Mouse (Mus musculus) adrenal gland, adult 8-10 months (tissue): ENCODE measurements around the gene Ampd1. TPM values are rescaled to one million over a fixed set of nuclear protein-coding genes. Genes with fewer than 3 reads are reported as not detected.

ENCODE experiments used
- DNase-seq: peaks from one replicate; pipeline ENCODE4 v3.0.0; 2022
- total RNA-seq, 4 experiments: library from RNA; stranded (reverse); gene quantifications; 2 replicates each; pipeline ENCODE4 v1.2.4; 2022

Ampd1 gene
- total RNA-seq, 4 experiments from 2014 or later, result not detected

DNA sequence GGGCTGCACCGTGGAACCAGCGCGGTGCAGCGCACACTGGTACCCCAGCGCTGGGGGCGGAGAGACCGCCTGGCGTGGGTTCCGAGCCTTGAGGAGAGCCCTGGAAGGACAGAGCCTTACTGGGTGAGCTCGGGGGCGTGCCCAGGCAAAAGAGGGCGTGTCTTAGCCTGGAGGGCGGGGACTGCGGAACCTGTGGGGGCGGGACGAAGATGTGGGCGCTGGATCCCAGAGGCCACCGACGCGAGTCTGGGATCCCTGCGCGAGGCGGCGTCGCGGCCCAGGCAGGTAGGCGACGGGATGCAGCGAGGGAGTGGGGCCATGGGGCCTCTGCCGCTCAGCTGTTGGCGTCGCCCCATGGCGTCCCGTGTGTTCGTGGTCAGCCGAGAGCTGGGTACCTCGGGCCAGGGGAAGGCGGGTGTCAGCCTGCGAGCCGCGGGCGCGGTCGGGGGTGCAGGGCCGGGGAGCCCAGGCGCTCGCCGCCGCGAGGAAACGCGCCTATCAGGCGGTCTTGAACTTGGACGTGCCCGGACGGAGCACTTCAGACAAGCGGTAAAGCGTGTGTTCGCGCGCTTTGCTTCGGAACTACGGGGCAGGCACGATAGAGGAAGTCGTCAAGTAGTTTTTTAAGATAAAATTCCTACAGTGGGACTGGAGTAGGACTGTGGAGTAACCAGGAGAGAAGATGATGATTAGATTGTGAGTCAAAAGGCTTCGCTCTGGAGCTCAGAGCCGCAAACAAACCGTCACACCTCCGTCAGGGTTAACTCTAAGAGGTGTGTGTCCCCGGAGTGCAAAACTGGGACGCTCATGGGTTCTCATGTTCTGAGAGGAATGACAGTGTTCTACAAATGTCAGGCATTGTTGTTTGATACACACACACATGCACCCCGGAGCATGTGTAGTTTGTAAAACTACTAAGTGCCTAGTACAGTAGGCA is 28.9 kb downstream of the Ampd1 start, which contains the start of gene Dennd2c:
TSS of gene Dennd2c (plus strand) at position 151 of the 937 bp plus-strand sequence.
- peak; percentile 91 for DNase-seq

DNA sequence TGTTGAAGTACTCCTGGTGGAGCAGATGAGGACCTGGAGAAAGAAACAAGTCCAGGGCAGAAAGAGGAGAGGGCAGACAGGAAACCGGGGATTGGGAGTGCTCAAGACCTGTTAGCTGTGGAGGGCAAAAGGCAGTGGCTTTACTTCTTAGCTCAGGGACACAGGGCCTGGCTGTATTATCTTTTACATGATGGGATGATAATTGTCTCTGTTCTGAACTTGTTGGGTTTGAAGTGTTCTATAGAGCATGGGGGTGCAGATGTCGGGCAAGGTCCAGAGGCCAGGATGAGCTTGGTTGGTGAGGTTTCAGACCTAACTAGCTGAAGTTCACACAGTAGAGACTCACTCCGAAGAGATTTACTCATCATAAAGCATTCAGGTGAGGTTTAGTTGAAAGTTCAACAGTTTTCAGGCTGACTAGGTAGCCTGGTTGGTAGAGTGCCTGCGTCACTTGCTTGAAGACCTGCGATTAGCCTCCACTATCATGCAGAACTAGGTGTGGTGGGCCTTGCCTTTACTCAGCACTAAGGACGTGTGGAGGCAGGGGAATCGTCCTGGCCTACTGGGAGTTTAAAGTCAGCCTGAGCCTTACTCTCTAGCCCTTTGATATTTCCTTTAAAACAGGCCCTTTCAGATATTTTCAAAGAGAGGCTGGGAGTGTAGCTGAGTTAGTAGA is 33.9 kb downstream of the Ampd1 start:
- DNase-seq, result no peak

DNA sequence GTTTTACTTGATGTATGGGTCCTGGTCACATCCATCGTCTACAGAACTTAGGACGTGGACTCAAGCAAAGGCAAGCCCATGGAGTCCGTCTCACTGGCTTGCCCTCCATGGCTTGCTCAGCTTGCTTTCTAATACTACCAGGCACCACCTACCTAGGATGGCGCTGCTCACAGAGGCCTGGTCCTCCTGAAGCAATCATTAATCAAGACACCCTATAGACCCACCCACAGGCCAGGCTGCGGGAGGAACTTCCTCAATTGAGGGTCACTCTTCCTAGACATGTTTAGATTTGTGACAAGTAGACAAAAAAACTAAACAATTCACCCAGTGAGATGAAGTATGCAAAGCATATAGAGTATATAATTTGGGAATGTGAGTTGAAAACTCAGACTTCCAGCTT is 38.4 kb downstream of the Ampd1 start:
- DNase-seq, result no peak

DNA sequence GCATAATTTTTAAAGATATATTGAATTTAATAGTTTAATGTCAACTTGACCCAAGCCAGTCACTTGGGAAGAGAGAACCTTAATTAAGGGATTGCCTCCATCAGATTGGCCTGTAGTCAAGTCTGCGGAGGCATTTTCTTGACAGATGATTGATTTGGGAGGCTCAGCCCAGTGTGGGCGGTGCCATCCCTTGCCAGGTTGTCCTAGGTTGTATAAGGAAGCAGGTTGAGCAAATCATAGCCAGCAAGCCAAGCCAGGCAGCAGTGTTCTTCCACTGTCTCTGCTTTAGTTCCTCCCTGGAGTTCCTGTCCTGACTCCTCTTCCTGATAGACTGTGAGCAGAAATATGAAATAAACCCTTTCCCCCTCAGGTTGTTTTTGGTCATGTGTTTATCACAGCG is 49.8 kb downstream of the Ampd1 start:
- no peak for DNase-seq

DNA sequence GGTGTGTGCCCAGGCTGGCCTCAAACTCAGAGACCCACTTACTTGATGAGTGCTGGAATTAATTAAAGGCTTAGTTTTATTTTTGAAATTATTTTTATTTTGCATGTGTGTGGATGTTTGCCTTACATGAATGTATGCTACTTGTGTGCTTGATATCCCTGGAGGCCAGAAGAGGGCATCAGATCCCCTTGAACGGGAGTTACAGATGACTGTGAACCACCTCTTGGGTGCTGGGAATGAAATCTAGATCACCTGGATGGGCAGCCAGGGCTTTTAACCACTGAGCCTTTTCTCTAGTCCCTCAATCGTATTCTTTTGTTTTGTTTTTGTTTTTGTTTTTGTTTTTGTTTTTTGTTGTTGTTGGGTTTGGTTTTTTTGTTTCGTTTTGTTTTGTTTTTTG is 52.3 kb downstream of the Ampd1 start:
- no peak for DNase-seq

DNA sequence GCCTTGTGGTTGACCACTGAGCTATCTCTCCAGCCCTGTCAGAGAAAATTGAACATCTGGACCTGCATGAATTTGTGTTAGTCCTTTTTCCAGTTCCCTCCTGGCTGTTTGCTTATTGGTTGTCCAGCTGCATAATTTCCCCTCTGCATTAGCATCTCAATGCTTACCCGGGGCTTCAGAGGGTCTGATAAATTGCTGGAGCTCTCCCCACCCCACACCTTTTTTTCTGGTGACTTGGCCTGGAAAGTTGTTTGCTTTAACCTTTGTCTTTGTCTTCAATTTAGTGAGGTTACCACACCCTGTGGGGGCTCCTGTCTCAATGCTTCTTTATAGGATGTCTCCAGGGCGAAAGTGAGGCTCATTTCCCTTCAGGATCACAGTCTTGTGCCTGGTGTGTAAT is 53.4 kb downstream of the Ampd1 start:
- no peak for DNase-seq

DNA sequence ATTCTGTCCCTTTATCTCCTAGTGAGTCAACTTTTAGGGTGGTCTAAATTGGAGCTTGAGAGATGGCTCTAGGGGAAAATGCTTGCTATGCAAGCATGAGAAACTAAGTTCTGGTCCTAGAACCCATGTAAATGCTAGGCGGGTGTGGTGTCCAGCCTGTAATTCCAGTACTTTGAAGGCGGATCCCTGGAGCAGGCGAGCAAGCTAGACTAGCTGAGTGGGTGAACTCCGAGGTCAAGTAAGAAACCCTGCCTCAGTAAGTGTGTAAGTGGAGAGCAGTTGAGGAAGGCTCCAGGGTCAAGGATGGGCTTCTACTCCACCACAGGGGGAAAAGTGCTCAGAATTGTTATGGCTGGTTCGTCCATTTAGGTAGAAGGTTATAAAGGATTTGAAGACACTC is 53.9 kb downstream of the Ampd1 start:
- DNase-seq, result no peak

DNA sequence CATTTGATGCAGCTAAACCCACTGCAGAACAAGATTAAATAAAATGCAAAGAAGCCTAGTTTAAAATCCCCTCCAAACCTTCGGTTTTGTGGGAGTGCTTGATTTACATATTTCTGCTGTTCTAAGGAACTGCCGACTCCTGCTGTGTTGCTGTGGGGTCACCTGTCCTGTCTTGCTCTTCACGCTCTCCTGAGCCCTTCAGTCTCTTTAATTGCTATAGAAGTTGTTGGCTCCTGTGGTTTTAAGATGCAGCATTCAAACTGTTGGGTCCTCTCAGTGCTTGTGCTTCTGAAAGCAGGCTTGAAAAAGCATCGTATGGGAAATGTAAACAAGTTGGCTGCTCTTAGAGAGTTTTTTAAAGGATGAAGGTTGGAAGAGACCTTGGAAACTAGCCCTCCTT is 54.4 kb downstream of the Ampd1 start:
- no peak for DNase-seq

DNA sequence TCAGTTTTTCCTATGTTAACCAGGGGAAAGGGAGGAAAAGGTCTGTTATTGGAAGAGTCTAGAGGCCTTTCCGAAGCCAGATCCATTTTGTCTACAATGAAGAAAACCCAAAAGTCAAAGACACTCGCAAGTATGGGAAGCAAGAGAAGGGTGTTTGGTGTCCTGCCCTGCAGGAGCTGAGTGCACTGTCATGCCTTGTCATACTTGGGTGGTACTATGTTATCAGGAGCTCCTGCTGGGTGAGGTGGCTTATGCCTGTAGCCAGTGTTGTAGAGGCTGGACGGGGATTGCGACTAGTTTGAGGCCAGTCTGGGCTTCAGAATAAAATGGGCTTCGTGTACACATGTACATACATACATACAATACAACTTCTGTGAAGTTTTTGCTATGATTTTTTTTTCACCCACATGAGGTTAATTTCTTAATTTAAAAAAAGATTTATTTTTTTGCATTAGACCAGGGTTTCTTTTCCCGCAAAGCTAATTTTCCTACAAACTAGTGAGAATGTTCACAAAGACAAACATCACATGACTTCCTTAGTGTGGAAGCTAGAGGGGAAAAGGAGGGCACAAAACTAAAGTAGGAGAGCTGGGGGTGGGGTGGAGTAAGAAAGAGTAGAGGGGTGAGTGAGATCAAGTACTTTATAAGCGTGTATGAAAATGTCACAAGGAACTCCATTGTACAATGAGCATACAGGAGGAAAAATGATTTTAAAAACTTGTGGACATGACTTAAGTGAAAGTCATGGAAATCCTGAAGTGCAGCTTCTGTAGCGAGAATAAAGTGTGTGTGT is 55.7 kb downstream of the Ampd1 start:
- no peak for DNase-seq

DNA sequence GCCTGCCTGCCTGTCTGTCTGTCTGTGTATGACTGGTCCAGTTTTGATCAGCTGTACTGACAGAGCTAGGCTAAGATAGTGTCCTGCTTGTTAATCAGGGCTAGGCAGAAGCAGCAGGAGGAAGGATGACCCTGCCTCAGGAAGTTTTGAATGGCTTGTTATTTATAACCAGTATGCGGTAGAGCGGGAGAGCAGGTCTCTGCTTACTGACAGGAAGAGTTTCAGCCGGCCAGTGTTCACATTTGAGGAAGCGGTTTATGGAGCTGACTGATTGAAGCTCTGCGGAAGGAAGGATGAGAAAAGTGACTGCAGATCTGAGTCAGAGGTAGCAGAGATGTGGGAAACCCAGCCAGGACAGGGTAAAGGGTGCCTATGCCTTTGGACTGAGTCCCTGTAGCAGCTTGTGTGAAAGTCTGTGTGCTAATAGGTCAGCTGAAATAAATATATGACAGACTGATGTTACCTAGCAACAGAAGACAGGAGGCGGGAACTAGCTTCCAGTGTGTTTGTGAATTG is 56.5 kb downstream of the Ampd1 start:
- DNase-seq, result peak; percentile 19

DNA sequence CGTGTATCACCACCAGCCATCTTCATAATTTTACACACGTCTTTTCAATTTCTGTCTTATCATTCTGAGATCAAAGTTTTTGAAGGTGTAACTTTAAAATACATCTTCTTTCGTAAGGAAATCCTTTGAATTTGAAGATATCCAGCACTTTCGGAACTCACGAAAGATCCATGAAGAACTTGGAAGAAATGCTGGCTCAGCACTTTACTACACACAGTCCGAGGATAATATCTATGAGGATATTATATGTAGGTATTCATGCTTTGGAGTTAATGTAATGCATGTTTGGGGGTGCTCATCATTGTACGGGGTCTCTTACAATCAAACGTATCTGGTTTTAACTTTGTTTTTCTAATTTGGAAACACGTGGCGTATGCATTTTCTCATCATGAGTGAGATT is 59.3 kb downstream of the Ampd1 start:
- no peak for DNase-seq

DNA sequence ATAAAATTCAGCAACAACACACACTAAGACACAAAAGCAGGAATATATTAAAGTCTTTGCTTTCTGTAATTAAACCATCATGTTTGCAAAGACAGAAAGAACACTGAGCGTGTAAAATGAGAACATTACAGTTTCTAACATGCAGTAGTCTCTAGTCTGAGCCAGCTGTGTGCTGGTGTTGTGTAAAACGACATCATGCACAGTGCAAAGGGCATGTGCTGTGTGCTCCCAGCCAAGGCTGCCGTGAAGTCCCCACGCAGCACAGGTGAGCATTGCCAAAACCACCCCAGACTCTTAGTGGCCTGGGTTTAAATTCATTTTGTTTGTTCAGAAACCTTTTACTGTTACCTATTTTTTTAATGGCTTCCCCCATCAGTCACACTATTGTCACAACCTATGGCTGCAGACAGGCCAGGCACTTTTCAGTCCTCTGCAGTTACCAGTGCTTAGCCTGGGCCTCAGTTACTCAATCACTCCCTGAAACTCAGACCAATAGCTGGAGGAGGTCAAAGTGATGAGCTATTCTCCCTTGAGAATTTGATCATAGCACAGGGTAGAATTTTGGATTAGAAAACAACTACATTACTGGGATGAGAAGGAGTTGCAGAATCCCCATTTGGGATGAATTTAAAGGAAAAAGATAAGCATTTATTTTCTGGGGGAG is 62.7 kb downstream of the Ampd1 start:
- DNase-seq, result no peak

DNA sequence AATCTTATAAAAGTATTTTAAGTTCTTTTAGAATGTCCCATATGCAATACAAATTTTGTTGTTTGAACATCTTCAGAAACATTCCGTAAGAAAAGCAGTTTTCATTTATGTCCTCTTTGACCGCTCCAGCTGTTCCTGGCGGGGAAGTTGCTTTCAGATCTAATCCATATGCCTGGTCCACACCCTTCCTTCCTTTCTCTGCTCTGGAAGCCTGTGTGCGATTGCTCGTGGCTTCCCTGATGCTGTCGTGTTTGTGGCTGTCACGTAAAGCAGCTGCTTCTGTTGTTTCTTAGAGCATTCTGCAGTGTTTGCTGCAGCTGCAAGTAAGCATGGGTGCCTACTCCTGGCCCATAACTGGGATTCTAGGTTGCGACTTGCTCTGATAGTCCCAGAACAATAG is 65.2 kb downstream of the Ampd1 start:
- DNase-seq, result no peak

DNA sequence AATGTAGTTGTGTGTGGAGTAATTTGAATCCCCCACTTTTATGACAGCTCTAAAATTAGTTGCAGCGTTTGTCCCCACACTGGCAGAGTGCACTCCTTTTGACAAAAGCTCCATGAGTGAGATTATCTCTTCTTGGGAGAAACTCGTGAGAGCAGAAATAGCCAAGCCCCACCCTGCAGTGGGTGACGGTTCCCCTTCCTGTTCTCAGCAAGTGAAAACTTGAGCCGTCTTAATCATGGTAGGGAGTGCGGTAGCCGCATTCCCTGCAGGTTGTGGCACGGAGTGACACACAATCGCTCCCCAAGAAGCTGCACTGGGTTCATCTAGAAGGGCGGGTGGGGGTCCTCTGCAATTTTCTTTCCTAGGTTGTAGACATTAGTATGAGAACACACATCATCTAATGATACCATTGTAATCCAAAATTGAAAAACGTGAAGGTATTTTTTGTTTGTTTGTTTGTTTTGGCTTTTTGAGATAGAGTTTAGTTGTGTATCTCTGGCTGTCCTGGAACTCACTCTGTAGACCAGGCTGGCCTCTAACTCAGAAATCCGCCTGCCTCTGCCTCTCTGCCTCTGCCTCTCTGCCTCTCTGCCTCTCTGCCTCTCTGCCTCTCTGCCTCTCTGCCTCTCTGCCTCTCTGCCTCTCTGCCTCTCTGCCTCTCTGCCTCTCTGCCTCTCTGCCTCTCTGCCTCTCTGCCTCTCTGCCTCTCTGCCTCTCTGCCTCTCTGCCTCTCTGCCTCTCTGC is 66.5 kb downstream of the Ampd1 start:
- DNase-seq, result peak; percentile 5

DNA sequence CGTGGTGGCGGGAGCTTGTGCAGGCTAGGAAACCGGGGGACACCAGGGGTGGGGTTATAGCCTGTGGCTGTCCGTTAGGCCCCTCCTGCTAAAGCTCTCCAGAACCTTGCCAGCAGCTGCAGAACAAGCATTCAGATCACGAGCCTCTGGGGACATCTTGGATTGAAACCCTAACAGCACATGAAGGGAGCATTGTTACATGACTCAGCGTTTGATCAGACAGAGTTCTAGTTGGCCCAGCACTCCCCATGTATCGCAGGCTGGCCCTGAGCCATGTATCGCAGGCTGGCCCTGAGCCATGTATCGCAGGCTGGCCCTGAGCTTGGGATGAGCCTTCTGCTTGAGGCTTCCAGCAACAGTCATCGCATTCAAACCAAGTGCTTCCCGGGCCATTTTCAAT is 67.5 kb downstream of the Ampd1 start:
- peak; percentile 14 for DNase-seq

DNA sequence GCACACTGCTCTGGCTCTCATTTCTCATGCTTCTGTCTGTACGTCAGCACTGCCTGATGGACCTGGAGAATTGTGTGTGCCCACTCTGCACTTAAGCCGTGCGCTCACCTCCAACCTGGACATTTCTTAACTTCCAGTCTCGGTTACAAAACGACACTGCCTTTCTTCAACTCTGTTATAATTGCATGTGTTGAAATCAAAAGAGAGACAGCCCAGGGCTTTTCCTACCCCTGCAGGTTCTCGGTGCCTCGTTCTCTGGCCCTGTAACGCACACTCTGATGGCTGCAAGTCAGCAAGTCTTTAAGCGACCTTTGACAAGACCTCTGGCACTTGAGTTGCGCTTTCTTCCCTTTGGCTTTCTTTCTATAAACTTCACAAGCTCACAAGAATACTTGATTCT is 68.6 kb downstream of the Ampd1 start:
- DNase-seq, result no peak

DNA sequence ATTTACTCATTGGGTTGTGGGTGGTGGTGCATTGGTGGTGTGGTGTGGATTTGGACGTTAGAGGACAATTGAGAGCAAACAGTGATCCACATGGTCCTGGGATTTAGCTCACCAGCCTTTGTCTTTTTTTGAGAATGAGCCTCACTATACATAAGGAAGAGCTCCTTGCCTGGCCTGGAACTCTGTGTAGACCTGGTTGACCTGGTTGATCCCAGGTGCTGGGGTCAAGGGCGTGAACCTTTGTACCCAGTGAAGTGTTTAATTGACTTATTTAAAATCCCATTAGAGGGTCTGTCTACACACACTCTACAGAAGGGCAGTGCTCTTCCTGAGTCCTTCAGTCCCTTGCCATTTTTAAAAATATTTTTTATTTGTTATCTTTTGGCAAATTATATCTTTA is 71.5 kb downstream of the Ampd1 start:
- DNase-seq, result no peak

DNA sequence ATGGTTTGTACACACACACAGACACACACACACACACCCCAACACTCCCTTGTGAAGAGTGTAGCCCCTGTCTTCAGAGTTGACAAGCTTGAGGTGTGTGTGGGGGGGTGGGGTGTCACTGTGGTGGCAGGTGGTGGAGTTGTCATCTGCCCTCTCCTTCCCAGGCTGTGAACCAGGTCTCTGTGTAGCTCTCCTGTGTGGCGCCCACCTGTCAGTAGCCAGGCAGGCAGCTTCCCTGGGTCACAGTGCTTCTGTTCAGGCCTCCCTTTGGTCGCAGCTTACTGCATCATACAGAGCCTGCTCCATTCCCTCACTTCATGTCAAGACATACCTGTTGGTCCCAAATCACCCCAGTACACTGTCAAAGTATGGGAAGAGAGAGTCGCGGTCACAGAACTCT is 72.0 kb downstream of the Ampd1 start:
- DNase-seq, result no peak

DNA sequence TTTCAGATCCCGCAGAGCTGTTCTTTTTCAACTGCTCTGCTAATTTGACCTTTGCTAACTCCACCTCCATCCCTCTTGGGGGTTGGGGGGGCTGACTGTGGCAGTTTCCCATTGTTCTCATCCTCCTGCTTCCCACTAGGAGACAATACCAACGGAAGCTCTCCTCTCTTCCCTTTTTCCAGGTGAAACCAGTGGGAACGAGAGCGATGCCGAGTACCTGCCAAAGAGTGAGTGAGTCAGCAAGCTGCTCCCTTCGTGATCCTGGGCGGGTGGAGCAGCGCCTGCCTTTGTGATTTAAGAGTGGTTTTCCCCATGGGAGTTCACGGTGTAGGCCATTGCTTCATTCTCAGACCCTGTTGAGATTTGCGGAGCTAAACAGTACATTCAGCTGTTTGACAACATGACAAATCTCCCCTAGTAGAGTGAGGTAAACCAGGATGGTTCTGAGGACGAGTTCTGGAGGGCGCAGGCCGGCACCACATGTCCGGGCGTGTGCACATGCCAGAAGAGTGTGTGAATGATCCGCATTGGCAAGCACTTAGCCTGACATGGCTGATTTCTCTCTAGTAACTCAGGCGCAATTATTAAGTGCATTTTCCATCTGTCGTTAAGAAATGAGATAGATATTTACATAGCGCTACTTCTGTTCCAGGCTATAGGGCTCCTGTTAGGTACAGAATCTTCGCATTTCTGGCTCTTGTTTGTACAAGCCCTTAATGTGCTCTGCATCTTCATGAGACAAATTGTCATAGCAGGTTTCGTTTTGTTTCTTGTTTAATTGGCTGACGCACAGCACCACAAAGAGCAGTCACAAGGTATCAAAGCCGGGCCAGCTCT is 72.7 kb downstream of the Ampd1 start:
- no peak for DNase-seq

DNA sequence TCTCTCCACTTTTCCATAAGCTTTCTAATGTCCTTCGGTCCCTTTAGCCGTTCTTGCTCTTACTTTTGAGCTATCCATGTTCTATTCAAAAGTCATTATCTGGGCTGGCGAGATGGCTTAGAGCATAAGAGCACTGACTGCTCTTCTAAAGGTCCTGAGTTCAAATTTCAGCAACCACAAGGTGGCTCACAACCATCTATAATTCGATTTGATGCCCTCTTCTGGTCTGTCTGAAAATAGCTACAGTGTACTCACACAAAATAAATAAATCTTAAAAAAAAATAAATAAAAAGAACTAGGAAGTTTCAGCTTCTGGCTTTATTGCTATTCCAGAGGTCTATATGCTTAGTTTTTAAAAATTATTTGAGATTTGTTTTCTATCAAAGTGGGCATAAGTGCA is 74.0 kb downstream of the Ampd1 start:
- DNase-seq, result no peak

DNA sequence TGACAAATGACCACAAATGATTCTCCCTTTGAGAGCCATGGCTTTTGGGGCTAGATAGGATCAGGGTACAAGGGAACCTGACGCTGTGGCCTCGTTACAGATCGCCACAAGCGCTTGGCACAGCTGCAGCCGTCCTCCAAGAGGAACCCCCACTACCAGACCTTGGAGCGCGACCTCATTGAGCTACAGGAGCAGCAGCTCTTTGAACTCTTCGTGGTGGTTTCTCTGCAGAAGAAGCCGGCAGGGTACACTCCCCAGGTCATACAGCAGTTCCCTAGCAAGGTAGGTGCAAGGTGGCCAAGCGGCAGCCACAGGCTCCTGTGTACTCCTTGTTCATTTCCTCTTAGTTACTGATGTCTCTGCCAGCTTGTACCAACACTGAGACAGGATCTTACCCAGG is 75.1 kb downstream of the Ampd1 start:
- DNase-seq, result no peak
